Mouse (Mus musculus) G1E (cell line): ENCODE data around the gene Casq1.

ENCODE experiments used
- CTCF ChIP-seq: IDR thresholded peaks from 2 replicates; pipeline ENCODE4 v1.5.1; 2012; ENCODE audit warnings: low read depth, low read length, inconsistent platforms, mixed read lengths
- GATA1 ChIP-seq: IDR thresholded peaks from 2 replicates; pipeline ENCODE4 v1.6.1; 2012; ENCODE audit warnings: borderline replicate concordance, low read length, inconsistent platforms, mixed read lengths
- GATA2 ChIP-seq: IDR thresholded peaks from 2 replicates; pipeline ENCODE4 v1.6.1; 2012; ENCODE audit warnings: low read depth, low read length, inconsistent platforms, borderline replicate concordance
- POLR2AphosphoS5 ChIP-seq: IDR thresholded peaks from 2 replicates; pipeline ENCODE4 v1.6.1; 2012; ENCODE audit warnings: low read depth, low read length, inconsistent platforms; ENCODE audit not compliant: insufficient replicate concordance
- TAL1 ChIP-seq: conservative IDR thresholded peaks from 2 replicates; pipeline ENCODE4 v1.6.1; 2012; ENCODE audit warnings: low read depth, low read length, inconsistent platforms, mixed read lengths

- TF ChIP-seq CTCF (no peak), TAL1 (no peak), POLR2AphosphoS5 (no peak), GATA1 (no peak), GATA2 (no peak)
Observed at GRCm38 (mm10) chr1:172169809-172170208, 49.9 kb downstream of the Casq1 start.
